Mouse (Mus musculus) bone marrow, adult 2 months (tissue): ENCODE measurements around the gene Gm5460.

ENCODE experiments used
- CTCF ChIP-seq: fragments of 200-500 bp; IDR thresholded peaks from 2 replicates; pipeline ENCODE4 v1.5.1; 2011; ENCODE audit warnings: low read length, control low read depth; ENCODE audit not compliant: control insufficient read depth, insufficient read depth
- POLR2A ChIP-seq: fragments of 200-500 bp; IDR thresholded peaks from 2 replicates; pipeline ENCODE4 v1.6.1; 2011; ENCODE audit warnings: low read depth, mild to moderate bottlenecking, control low read depth, low read length, borderline replicate concordance; ENCODE audit not compliant: control insufficient read depth

GRCm38 (mm10) chr14:34001445-34001844 lies 15.1 kb upstream of the Gm5460 start:
- TF ChIP-seq POLR2A (no peak), CTCF (no peak)
